Mouse (Mus musculus) fibroblast of lung, adult 2 months (primary cell): ENCODE measurements around the gene Gm8922.
"Not testable (repeated sequence)": the region's sequence is repeated elsewhere in the genome, so short reads cannot be mapped to it uniquely, and the experiment has no call there.

ENCODE experiments used
- DNase-seq: peaks from one replicate; pipeline ENCODE4 v3.0.0-alpha.2; 2011; ENCODE audit warnings: low read depth

The Gm8922 gene

GRCm38 (mm10) chr5:11681659-11682058, at the start of gene Gm8922:
Gene Gm8922 (plus strand): TSS chr5:11681959.
- not testable (repeated sequence) for DNase-seq
